Mouse (Mus musculus): Measurements from ENCODE around the gene Aggf1. TPM values are rescaled to one million over a fixed set of nuclear protein-coding genes. Genes with fewer than 3 reads are reported as not detected.
A peak's percentile ranks its signal among the peaks of the same experiment; 100 is the strongest.
"Not testable (repeated sequence)": the region's sequence is repeated elsewhere in the genome, so short reads cannot be mapped to it uniquely, and the experiment has no call there.

Aggf1 gene
- 10 to 100 TPM; 50.4 to 52.2 TPM for total RNA-seq (2021)
- long read RNA-seq, transcript Aggf1-201 (14 exons, 3,249 nt) = major isoform, 163 of 183 reads
- long read RNA-seq, partial matches to known transcripts = 7 of 183 reads
- long read RNA-seq, other reads (novel, unspliced or antisense) = 13 of 183 reads

DNA sequence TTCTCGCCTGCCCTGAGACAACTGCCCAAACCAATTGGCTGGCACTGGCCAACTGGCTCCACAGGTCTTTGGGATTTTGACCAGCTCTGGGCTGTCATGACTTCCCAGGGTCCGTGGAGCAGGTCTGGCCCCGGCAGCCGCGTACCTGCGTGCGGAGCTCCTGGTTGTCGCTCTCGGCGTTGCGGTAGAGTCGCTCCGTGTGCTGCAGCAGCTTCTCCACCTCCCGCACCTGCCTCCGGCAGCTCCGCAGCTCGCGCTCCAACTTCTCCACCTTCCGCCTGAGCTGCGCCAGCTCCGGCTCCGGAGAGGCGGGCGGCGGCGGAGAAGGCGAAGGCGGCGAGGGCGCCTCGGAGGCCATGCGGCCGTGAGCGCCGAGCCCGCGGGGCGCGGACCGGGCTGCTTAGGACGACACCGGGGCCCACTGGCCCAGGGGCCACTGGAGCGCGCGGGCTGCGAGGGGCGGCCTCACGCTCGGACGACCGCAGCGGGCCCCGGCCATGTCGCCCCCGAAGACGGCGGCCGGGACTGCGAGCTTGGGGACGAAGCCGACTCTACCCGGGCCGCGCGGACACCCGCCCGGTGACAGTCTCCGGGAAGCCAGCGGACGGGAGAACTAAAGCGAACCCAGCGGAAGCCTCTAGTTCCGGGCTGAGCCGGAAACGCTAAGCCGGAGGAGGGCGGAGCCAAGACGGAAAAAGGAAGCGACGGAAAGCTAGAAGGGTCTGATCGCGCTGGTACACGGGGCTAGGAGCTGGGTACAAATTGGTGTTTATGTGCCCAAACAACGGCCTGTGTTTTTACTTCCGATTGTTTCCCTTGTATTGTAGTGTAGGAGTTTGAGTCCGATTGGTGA lies at the start of gene Aggf1:
Gene Aggf1, minus strand, starts transcription at position 652 of the 853 bp plus-strand sequence.
- peak; percentile 91 to 96 for DNase-seq (ENCODE audit: low spot score in 2 of 2)

GRCm38 (mm10) chr13:95424932-95425331 lies 49.8 kb upstream of the Aggf1 start:
- peak; percentile 16 to 26 for DNase-seq (ENCODE audit: low spot score in 2 of 2)

GRCm38 (mm10) chr13:95419204-95419749 lies 44.1 kb upstream of the Aggf1 start:
- peak; percentile 31 to 33 for DNase-seq (ENCODE audit: low spot score in 2 of 2)

DNA sequence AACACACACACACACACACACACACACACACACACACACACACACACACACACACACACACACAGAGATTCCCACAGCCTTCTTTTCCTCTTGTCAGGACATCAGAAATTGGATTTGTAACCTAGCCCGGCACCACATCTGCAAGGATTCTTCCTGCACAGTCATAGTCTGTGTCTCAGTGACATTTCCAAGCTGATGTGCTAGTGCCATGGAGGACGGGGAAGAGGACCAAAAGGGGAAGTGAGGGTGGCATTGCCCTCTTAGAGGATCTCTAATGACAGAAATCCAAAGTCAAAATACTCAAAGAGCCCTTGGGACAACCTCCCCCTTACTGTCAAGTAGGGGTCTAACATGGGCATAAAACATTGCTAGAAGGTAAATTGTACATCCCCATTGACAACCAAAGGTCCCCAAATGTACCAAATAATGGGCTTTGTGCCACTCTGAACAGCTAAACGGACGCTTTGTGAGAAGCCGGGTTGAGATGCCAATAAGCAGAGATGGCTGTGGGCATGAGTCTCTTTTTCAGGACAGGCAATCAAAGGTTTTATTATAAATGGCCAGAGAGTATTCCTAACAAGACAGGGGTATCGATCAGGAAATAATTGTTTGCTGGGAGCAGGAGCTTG lies 43.5 kb upstream of the Aggf1 start:
- DNase-seq (ENCODE audit: low spot score in 2 of 2) = no peak

DNA sequence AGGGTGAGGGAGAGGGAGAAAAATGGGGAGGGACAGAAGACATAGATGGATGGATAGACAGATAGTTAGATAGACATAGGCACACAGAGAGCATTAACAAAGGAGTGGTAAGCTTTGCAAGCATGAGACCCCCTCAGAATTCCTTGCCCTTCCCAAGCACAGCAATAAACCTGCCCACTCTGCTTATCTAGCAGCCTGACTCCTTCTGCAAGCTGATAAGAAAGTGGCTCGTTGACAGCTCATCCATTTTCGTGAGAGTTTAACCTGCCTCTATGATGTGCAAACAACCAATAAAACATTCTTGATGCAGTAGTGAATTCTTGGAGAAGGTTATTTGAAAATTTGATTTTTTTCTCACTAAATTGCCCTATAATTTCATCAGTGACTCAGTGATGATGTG lies 37.1 kb upstream of the Aggf1 start:
- no peak for DNase-seq (ENCODE audit: low spot score in 2 of 2)

GRCm38 (mm10) chr13:95393242-95393641 lies 18.1 kb upstream of the Aggf1 start:
- DNase-seq (ENCODE audit: low spot score in 2 of 2) = peak in 1 of 2 experiments; percentile 25

GRCm38 (mm10) chr13:95389866-95390865 lies 15.0 kb upstream of the Aggf1 start:
- peak; percentile 64 to 84 for DNase-seq (ENCODE audit: low spot score in 2 of 2)

DNA sequence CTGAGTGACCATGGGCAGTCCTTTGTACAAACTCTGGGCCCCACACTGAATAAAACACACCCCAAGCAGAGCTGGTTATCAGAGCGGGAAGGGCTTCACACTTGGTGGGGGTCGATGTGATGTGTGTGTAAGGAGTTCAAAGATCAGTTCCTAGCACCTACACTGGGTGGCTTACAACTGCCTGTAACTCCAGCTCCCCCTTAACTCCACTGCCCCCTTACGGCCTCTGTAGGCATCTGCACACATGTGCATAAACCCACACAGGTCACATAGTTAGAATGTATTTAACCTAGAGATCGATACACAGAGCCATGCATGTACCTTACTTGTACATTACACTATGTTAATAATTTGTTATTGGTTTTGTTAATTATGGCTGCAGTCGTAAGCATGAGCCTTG lies 13.1 kb upstream of the Aggf1 start:
- no peak for DNase-seq (ENCODE audit: low spot score in 2 of 2)

GRCm38 (mm10) chr13:95382418-95382817 lies 7.3 kb upstream of the Aggf1 start:
- DNase-seq (ENCODE audit: low spot score in 2 of 2) = no peak

- DNase-seq (ENCODE audit: low spot score in 2 of 2) = no peak
Observed at GRCm38 (mm10) chr13:95378696-95379095, 3.5 kb upstream of the Aggf1 start.

DNA sequence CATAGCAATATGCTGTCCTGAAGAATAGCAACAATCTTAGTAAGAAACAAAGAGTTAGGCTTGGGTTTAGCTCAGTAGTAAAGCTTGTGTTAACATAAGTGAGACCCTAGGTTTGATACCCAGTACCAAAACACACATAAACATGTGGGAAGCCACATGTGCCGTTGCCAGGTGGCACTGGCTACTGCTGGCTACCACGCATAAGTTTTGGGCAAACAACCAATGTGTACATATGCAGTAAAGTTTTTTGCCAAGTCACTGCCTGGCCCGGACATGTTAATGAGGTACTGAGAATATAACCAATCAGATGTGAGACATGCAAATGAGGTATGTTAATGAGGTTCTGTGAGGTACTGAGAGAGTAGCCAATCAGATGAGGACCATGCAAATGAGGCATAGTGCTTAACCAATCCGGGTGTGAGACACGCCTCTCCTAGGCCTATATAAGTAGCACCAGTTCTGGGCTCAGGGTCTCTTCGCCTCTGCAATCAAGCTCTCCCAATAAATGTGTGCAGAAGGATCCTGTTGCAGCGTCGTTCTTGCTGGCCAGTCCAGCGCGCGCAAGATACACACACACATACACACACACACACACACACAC lies 1.6 kb upstream of the Aggf1 start:
- not testable (repeated sequence) for DNase-seq (ENCODE audit: low spot score in 2 of 2)

- DNase-seq (ENCODE audit: low spot score in 2 of 2) = no peak
Observed at GRCm38 (mm10) chr13:95375554-95375914, 382 bp upstream of the Aggf1 start.

DNA sequence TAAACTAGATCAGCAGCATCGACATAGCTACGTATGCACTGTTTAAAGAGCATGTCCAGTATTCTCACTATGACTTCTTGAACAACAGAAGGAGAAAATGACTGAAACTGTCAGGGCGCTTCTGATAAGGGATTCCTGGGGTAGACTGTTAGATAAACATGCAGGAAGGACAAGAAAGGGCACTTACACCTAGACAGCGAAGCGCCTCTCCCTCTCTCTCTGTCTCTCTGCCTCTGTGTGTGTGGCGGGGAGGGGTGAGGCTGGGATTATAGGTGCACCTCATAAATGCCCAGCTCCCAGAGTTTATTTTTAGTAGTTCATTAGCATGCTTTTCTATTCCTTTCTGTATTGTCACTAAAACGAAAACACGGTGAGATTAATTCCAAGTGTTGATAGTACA lies 8.8 kb downstream of the Aggf1 start:
- DNase-seq (ENCODE audit: low spot score in 2 of 2) = no peak

- no peak for DNase-seq (ENCODE audit: low spot score in 2 of 2)
Observed at GRCm38 (mm10) chr13:95363440-95363839, 11.7 kb downstream of the Aggf1 start.

GRCm38 (mm10) chr13:95358223-95358622 lies 16.9 kb downstream of the Aggf1 start:
- no peak for DNase-seq (ENCODE audit: low spot score in 2 of 2)

DNA sequence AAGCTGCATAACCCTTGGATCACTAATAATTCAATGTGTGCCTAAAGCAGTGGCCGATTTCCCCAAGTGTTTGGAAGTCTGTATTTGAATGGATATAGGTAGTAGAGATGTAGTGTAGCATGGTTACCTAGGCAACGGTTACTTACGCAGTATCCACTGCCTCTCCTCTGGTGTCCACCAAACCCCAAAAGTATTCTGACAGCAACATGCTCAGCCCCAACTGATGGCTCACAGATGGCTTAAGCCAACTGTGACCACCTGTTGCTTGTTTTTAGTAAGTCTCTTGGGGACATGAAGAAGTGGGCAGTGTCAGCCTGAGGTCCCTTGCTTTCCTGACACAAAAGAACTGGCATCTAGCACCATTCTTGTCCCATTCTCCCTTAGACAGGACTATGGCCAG lies 26.7 kb downstream of the Aggf1 start:
- DNase-seq (ENCODE audit: low spot score in 2 of 2) = no peak

DNA sequence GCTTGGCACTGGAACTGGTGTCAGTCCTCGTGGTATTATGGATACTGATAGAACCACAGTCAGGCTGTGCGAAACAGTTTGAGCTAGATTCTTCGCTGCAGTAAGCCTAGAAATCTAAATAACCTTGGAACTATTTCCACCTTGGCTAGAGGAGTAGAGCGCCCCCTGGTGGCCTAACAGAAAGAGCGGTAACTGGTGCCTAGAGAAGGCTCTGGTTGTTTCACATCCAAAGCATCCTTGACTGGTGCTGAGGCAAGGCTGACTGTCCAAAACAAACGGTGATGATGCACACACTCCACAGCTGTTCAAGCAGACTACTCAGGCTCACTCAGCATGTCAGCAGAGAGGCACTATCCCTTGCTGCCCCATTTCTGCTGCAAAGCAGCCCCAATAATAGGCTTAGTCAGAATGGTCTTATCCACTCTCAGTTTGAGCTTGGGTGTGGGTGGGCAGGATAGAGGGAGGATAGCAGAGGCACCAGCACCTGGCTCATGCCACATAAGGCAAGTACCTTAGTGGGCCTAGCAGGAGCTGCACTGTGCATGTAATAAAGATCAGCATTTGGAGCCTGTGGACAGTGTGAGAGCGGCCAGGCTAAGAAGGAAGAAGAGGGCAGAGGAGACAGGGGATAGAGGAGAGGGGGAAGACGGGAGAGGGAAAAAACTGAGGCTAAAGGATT lies 28.0 kb downstream of the Aggf1 start:
- DNase-seq (ENCODE audit: low spot score in 2 of 2) = peak; percentile 58 to 89

GRCm38 (mm10) chr13:95345869-95346268 lies 29.3 kb downstream of the Aggf1 start:
- no peak for DNase-seq (ENCODE audit: low spot score in 2 of 2)

- no peak for DNase-seq (ENCODE audit: low spot score in 2 of 2)
Observed at GRCm38 (mm10) chr13:95343470-95343869, 31.7 kb downstream of the Aggf1 start.

Data from layer of hippocampus, adult 18-20 months (tissue).